Mouse (Mus musculus) C2C12 (cell line): ENCODE results near the gene Zfp286. TPM values are rescaled to one million over a fixed set of nuclear protein-coding genes. Genes with fewer than 3 reads are reported as not detected.

Source experiments
- H3K27me3 ChIP-seq: one replicate; pipeline ENCODE4 v1.6.1; 2011; ENCODE audit not compliant: control insufficient read depth, insufficient read depth, insufficient read length
- H3K36me3 ChIP-seq: one replicate; pipeline ENCODE4 v1.6.1; 2011; ENCODE audit not compliant: control insufficient read depth, insufficient read depth
- H3K4me3 ChIP-seq: one replicate; pipeline ENCODE4 v1.5.1; 2011; ENCODE audit warnings: mild to moderate bottlenecking, control low read depth; ENCODE audit not compliant: poor library complexity, insufficient read depth, severe bottlenecking
- H3K79me2 ChIP-seq: one replicate; pipeline ENCODE4 v1.6.1; 2011; ENCODE audit not compliant: control insufficient read depth, insufficient read depth
- H3K79me3 ChIP-seq: one replicate; pipeline ENCODE4 v1.6.1; 2011; ENCODE audit warnings: low read depth, control low read depth
- H3ac ChIP-seq: one replicate; pipeline ENCODE3; 2011; ENCODE audit warnings: low read depth; ENCODE audit not compliant: control insufficient read depth, insufficient read length
- CEBPB ChIP-seq: IDR thresholded peaks from one replicate; pipeline ENCODE4 v1.6.1; 2011; ENCODE audit warnings: low read depth, mild to moderate bottlenecking, control low read depth, moderate library complexity
- CTCF ChIP-seq: IDR thresholded peaks from one replicate; pipeline ENCODE4 v1.5.1; 2011; ENCODE audit not compliant: control insufficient read depth, insufficient read depth, insufficient read length
- FOSL1 ChIP-seq: IDR thresholded peaks from one replicate; pipeline ENCODE4 v1.8.0; 2011; ENCODE audit warnings: mild to moderate bottlenecking, low read length; ENCODE audit not compliant: poor library complexity, insufficient read depth, severe bottlenecking
- MAX ChIP-seq: IDR thresholded peaks from one replicate; pipeline ENCODE4 v1.6.1; 2011; ENCODE audit warnings: mild to moderate bottlenecking, control low read depth
- MYOD1 ChIP-seq: IDR thresholded peaks from one replicate; pipeline ENCODE4 v1.6.1; 2011; ENCODE audit warnings: low read depth; ENCODE audit not compliant: control insufficient read depth, insufficient read length
- MYOG ChIP-seq: IDR thresholded peaks from one replicate; pipeline ENCODE4 v1.6.1; 2011; ENCODE audit not compliant: control insufficient read depth, insufficient read length; ENCODE audit errors: extremely low read depth
- USF1 ChIP-seq: IDR thresholded peaks from one replicate; pipeline ENCODE4 v1.6.1; 2011; ENCODE audit warnings: low read depth, mild to moderate bottlenecking, control low read depth, moderate library complexity
- polyA plus RNA-seq: library from polyadenylated mRNA; unstranded; fragments of >200 nt; fragmentation: generic; extraction: Trizol; gene quantifications from one replicate; pipeline ENCODE4 v1.2.1, GENCODE M21; 2012; ENCODE audit warnings: missing spikeins

Zfp286 gene
- polyA plus RNA-seq, 1 experiment: not detected

DNA sequence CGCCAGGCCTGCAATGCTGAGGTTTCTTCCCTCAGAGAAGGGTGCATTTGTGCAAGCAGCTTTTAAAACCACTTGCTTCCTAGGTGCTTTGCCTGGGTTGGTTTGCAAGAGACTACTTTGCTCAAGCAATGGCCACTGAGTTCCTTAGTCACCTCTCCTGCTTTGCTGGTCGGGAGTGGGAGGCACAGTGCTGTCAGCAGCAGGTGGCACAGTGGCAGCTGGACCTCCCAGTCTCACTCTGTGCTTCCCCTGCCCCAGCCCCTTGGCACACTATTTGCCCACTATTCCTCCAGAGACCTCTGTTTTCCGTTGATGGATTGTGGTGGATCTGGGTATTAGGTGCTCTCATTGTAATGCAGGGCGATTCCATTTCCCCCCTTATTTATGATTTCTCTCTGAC, 41.2 kb downstream of the Zfp286 start:
- H3K4me3 ChIP-seq: no peak overlapping the region
- no peaks in the 10 kb centered on the region for H3K36me3 ChIP-seq
- no peaks in the 10 kb centered on the region for H3K79me2 ChIP-seq
- no peak overlapping the region for H3ac ChIP-seq
- TF ChIP-seq MAX (no peak), MYOG (no peak), CTCF (no peak), USF1 (no peak), CEBPB (no peak), FOSL1 (no peak), MYOD1 (no peak)
- H3K79me3 ChIP-seq: no peaks in the 10 kb centered on the region
- H3K27me3 ChIP-seq: no peaks in the 10 kb centered on the region

DNA sequence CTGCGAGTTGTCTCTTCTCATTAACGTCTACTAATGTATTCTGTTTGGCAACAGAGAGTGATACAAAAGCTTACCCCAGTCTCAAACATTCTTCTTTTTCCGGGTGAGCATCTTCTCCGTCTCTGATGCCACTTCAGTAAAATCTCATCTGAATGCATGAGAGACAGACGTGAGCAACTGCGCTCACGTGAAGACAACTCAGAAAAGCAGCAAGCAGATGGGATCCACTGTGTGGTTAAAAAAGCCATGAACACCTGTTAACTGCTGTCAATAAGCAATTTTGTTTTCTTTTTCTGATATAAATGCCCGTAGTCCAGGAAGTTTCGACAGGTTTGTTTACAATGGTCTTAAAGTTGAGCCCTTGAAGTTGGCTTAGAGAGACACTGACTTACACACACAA, 42.0 kb downstream of the Zfp286 start:
- no peaks in the 10 kb centered on the region for H3K27me3 ChIP-seq
- no peak overlapping the region for H3ac ChIP-seq
- TF ChIP-seq MAX (no peak), MYOD1 (peak; percentile 23)
- H3K36me3 ChIP-seq: no peaks in the 10 kb centered on the region
- no peak overlapping the region for H3K4me3 ChIP-seq
- H3K79me3 ChIP-seq: no peaks in the 10 kb centered on the region
- no peaks in the 10 kb centered on the region for H3K79me2 ChIP-seq

DNA sequence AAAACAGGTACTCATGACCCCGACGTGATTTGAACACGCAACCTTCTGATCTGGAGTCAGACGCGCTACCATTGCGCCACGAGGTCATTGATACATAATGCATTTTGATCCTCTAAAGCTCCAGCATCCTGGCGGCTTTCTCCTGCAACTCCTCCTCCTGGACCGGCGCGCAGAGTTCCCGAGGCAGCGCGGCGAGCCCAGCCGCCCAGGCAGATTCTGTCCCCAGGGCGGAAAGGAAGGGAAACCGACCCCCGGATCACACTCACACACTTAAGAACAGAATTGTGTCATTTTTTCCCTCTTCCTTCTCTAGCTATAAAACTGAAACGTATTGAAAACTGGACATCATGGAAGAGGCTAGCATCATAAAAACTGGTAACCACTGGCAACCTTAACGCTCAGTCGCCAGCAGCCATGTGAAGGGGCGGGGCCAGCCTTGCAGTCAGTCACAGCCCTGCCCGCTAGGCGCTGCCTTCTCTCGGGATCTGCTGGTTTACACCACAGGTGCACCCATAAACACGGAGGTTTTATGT, 43.2 kb downstream of the Zfp286 start:
- Histone ChIP-seq H3K79me2 (no peaks in the 10 kb centered on the region), H3ac (no peak overlapping the region), H3K79me3 (no peaks in the 10 kb centered on the region), H3K4me3 (peak overlapping the region; percentile 23), H3K27me3 (no peaks in the 10 kb centered on the region), H3K36me3 (no peaks in the 10 kb centered on the region)
- no peak for TF ChIP-seq USF1
- TF ChIP-seq CTCF: no peak
- TF ChIP-seq MYOG: no peak
- no peak for TF ChIP-seq CEBPB
- no peak for TF ChIP-seq FOSL1
- TF ChIP-seq MAX: no peak
- TF ChIP-seq MYOD1: no peak

DNA sequence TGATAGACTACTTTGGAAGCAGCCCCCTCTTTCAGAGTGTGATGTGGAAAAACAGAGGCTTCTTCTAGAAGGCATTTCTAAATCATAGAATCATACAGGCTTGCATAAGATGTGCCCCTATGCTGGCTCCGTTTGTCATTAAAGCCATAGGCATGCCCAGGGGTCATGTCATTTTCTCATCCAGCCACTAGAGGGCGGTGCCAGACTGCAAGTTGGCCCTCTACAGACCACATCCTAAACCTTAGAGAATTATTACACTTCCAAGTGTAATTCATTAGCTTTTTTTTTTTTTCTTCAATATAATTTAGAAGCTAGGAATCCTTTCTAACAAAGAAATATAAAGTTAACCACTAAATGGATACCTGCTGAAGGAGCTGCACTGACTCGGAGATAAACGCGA, 45.2 kb downstream of the Zfp286 start:
- TF ChIP-seq CTCF (peak; percentile 60), MAX (no peak)
- Histone ChIP-seq H3K27me3 (no peaks in the 10 kb centered on the region), H3ac (no peak overlapping the region), H3K36me3 (no peaks in the 10 kb centered on the region), H3K4me3 (no peak overlapping the region), H3K79me2 (no peaks in the 10 kb centered on the region), H3K79me3 (no peaks in the 10 kb centered on the region)

DNA sequence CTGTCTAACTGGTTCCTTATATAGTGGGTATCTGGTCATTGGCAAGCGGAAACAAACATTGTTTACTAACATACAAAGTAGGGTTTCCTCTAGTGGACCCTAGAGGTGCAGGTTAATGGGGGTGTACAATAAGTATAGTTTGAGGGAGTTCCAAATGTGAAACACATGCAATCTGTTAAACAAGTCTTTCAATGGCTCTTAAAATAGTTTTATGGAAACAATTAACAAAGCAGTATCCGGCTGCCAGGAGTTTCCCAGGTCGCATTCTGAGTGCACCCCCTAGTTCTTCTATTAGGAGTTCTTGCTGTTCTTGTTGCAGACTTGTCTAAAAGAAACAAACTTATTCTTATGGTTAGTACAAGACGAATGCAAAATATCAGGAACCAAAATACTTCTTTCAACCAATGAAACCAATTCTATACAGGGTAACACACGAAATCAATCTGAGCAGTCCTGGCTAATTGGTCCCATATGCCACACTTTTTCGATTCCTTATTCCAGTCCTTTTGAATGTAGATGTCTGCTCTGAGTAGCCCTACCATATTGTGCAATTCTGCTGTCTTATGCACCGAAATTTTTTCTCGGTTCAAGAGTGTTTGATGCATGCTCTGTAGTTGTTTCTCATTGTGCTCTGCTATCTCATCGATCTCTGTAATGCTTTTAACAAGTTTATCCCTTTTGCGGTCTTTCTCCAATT, 46.9 kb downstream of the Zfp286 start:
- Histone ChIP-seq H3K36me3 (no peaks in the 10 kb centered on the region), H3K79me3 (no peaks in the 10 kb centered on the region), H3K4me3 (no peak overlapping the region), H3K79me2 (no peaks in the 10 kb centered on the region), H3K27me3 (no peaks in the 10 kb centered on the region), H3ac (no peak overlapping the region)
- TF ChIP-seq MYOD1: no peak
- no peak for TF ChIP-seq CEBPB
- no peak for TF ChIP-seq CTCF
- TF ChIP-seq USF1: no peak

DNA sequence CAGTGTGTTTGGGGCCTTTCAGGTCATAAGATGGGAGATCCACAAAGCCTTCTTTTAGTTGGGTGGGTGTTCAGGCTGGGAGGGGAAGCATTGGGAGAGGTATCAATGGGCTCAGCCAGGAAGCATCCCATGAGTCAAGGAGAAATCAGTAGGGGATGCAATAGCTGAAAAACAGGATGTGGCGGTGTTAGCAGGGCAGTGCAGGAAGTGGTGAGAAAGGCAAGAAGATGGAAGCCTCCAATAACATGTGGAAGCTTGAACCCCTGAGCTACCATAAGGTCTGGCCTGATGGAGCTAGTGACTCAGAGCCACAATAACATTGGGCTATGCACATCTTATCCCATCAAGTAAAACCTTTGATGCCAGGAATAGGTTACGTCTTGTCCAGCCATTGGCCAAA, 48.1 kb downstream of the Zfp286 start:
- Histone ChIP-seq H3ac (no peak overlapping the region), H3K4me3 (no peak overlapping the region), H3K27me3 (no peaks in the 10 kb centered on the region), H3K79me2 (no peaks in the 10 kb centered on the region), H3K79me3 (no peaks in the 10 kb centered on the region), H3K36me3 (no peaks in the 10 kb centered on the region)
- TF ChIP-seq CTCF (no peak), MYOG (no peak), CEBPB (no peak), MAX (no peak), FOSL1 (no peak), USF1 (no peak), MYOD1 (no peak)
